Mouse (Mus musculus) gastrocnemius, adult 8-10 months (tissue): ENCODE data around the gene Txnrd1. TPM values are rescaled to one million over a fixed set of nuclear protein-coding genes. Genes with fewer than 3 reads are reported as not detected.

ENCODE experiments used
- DNase-seq, 2 experiments: peaks; one replicate each; pipeline ENCODE4 v3.0.0; 2022; ENCODE audit warnings: low spot score in 2 of 2
- total RNA-seq, 4 experiments: library from RNA; stranded (reverse); gene quantifications; 2 replicates each; pipeline ENCODE4 v1.2.4; 2022

Txnrd1 gene
- total RNA-seq, result 10 to 100 TPM; 56.7 to 79.1 (median 63.5) TPM

DNA sequence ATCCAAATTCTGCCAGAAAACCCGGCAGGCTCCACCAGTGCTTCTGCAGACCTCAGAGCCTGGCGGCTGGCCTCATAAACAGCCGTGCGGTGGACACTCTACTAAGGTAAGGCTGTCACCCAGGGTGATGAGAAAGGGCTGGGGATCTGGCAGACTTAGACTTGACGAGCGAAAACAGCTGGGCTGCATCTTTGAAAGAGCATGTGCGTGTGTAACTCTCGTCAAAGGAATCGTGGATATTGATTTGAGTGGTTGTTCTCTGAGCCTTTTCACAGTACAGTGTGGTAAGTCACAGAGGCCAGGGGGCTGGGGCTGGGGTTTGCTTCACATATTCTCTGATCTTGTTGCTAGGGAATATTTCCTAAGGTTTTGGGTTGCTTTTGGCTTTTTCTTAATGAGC is at the start of gene Txnrd1:
Gene Txnrd1 (plus strand): TSS at position 26 of the 400 bp plus-strand sequence.
- DNase-seq, result no peak

DNA sequence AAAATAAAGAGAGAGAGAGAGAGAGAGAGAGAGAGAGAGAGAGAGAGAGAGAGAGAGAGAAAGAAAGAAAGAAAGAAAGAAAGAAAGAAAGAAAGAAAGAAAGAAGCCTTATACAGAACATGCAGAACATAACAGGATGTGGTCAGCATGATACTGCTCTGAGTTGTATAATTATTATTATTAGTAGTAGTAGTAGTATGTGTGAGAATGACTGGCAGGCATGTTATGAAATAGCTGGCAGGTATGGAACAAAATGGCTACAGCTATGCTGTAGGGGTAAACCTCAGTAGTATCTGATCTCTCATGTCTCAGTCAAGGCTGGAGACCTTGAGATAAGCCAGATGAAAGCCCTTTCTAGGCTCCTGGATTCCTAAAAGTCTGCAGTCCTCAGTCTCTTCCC is 44.6 kb upstream of the Txnrd1 start:
- DNase-seq, result no peak

DNA sequence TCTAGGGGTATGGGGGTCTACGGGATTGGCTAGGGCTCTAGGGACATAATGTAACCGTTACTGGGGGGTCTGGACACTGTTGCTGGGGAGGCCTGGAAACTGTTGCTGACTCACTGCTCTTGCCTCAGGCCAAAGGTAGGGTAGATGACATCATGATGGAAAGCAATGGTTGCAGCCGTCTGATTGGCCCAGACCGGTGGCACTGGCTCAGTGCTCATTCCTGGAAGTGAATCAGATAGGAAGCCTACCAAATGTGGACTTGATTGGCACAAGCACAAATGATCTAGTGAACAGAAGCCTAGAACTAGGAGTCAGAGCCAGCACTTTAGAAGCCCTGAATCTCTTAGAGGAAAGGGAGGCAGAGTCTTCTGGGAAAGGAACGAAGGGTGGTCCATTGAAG is 43.2 kb upstream of the Txnrd1 start:
- no peak for DNase-seq

DNA sequence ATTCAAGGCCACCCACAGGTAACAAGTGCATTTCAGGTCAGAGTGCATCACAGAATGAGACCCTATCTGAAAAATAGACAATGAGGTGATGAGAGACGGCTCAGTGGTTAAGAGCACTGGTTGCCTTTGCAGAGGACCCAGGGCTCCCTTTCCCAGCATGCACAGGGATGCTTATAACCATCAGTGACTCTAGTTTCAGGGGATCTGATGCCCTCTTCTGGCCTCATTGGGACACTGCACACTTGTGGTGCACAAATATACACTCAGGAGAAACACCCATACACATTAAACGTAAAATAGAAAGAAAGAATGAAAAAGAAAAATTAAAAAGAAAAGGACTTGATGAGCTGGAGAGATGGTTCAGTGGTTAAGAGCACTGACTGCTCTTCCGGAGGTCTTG is 42.0 kb upstream of the Txnrd1 start:
- no peak for DNase-seq

DNA sequence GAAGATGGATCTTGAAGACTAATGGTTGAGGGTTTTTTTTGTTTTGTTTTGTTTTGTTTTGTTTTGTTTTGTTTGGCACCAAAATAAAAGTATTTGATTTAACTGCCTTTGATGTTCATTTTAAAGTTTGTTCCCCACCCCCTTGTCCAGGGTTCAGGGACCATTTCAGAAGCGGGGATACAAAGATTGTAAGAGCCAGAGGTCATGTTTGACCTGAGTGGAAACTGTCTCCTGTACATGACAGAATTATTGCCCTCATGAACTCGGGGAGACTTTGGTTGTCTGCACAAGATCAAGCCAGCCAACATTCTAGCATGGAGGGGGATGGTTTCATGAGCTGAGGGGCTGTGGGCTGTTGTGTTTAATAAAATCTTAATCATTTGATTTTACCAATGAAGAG is 41.4 kb upstream of the Txnrd1 start:
- DNase-seq, result no peak

DNA sequence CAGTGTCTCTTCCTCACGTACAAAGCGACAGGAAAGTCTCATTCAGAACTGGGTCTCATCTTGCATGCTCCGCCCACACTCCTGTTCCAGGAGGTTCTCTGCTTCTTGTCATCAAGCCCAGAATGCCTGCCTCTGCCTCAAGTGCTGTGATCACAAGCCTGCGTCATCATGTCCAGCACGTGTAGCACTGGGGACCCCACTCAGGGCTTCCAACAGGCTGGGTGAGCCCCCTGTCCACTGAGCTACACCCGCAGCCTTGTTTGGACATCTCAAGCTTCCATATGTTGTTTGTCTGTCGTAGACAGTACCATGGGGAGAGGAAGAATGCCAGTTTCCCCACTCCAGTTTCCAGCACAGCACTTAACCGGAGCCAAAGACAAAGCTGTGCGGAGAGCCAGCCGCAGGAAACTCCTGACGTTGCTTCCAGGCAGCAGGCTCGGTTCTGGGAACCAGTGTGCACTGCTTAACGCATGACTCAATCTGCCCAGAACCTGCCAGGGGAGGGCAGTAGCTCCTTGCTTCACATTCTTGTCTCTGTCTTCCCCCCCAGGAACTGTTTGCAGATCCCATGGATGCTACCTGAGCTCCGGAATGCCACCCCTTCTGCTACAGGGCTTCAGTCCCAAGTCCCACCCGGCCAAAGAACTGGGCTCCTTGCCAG is 38.5 kb upstream of the Txnrd1 start:
- peak; percentile 55 to 69 for DNase-seq

DNA sequence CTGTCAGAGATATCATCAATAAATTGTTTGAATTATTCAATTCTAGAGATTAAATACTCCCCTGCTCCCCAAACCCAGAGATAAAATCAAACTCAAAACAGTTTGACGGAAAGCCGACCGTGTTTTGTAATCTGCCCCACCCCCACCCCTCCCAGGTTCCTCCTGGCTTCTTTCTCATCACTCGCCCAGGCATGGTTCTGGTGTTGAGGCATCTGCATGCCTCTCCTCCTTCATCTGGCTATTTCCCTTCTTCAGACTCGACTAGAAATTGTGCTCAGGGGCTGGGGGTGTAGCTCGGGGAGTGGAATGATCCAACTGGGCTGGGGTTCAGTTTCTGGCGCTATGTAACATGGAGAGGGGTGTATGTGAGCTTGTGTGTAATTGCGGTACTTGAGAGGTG is 38.0 kb upstream of the Txnrd1 start:
- no peak for DNase-seq

DNA sequence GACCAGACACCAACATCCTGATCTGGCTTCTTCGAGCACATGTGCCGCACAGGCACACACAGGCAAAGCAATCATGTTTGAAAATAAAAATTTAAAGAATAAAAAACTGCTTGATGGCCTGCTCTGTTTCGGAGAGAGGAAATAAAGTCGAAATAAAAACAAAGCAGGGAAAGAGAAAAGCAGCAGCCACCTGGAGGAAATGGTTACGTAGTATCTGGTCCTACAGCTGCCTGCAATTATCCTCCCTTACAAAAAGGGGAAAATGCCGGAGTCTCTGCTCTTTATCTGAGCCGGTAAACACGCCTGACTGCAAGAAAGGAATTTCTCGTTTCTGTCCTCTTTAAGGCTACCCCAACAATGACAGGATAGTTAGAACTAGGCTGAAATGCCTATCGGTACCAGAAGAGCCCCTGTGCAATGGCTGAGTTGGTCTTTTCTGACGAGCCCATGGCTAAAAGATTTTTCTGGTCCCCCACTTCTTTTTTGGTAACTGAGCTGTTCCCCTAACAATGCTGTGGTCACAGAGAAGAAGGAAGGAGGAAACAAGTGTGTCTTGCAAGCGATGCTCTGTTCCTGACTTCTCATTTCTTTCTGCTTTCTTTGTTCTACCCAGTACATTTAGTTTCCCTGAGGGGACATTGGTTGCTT is 37.2 kb upstream of the Txnrd1 start:
- DNase-seq, result no peak

DNA sequence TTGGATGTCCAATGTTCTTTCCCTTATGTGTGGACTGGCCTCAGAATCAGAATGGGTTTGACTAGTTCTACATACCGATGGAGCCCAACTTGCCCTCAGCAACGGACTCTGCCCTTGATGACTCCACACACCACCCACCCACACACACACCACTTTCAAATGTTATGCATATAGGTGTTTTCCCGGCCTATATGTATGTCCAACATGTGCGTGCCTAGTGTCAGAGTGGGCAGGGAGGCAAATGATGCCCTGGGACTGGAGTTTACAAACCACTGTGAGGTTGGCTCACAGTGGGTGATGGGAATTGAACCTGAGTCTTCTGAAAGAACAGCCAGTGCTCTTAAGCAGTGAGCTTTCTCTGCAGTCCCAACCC is 36.6 kb upstream of the Txnrd1 start:
- no peak for DNase-seq

DNA sequence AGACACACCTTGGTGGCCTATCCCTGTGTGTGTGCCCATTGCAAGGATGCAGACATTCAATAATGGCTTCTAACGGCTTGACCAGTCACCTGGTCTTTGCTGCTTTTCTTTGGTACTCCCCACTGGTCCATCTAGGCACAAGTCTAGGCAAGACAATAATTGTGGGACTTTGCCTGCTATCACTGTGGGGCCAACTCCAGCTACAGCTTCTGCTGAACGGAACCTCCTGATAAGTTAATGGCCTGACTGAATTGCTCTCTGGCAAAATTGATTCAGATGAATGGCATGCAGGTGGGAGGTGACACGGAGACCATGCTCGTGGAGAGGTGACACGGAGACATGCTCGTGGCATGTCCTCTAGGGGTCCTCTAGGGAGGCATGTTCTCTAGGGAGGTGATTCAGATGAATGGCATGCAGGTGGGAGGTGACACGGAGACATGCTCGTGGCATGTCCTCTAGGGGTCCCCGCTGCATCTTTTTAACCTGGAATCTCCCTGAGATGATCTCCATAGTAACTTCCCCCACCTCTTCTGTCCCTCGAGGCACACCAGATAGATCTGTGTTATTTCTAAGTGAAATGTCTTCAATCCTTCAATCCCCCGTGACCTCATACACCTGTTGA is 35.3 kb upstream of the Txnrd1 start:
- no peak for DNase-seq

DNA sequence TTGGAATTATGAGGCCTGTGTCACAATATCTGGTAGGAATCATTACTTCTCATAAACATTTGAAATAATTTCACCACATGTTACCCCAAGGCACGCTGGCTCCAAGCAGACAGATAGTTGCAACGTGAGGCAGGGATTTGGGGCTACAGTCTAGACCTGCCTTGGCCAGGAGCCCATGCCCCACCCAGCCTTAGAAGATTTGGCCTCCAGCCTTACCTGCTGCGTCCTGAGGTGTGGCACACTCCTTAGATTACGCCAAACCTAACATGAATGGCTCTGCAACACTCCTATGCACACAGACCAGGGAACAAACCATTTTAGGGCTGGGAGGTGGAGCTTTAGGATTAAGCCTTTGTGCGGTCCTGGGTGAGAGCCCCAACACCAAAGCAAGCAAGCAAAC is 33.7 kb upstream of the Txnrd1 start:
- DNase-seq, result no peak

DNA sequence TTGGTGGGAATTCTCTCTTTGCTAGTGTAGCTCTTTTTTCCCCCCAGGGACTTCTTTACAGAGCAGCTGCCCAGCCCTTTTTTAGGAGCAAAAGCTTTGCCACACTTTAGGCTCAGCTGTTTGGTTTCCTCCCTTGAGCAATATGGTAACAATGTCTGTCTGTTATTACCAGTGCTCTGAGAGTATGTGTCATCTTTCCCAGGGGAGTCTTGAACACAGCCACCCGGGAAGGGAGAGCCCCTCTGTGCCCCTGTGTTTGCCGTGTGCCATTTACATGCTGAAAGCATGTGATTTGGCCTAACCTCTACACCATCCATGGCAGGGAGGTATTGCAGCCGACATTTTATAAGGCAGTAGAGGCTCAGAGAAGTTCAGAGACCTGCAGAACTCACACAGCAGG is 29.4 kb upstream of the Txnrd1 start:
- no peak for DNase-seq

DNA sequence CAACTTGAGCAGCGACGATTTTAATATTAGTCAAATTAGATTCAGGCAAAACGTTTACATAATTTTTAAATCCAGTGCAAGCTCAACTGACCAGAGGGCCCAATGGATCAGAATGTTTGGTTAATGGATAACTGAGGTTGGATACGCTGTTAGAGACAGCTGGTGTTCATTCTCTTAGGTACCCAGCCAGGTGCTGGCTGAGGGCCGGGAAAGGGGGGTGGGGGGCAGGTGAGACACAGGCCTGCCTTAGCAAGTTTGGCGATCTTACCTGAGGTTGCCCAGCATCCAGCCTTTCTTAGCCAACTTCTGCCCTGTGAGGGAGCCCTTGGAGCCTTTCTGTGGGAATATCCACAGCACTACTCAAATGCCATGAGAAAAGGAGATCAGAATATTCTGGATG is 28.6 kb upstream of the Txnrd1 start:
- no peak for DNase-seq

DNA sequence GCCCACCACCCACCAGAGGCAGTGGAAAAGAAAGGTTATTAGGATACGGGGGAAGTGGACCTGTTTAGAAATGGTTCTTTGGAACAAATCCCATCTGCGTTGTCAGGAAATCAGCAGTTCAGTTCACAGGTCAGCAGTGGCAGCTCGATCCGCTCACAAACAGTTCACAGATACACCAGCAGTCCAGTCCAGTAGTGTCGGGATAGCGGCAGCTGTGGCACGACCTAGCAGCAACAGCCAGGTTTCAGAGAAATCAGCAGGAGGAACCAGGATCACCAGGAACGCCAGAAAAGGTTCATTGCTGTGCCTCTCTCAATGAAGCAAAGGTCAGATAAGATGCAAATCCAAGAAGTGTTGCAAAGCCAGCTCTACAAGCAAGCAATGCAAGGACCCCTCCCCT is 27.3 kb upstream of the Txnrd1 start:
- DNase-seq, result no peak

DNA sequence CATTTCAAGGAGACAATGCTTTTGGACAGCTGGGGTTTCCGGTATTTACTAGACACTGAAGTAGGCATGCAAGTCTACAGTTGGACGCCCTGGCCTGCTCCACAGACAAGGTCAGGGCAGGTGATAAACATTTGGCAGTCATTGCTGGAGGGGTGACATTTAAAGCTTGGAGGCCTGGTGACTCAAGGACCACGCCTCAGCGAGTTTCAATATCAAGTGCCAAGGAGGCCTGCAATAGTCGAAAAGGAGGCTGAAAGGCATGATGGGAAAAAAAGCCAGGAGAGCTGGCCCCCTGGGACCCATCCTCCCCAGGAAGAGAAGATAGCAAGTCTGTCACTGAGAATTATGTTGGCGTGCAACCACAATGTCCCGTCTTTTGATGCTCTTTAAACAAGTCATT is 26.5 kb upstream of the Txnrd1 start:
- DNase-seq, result peak in 1 of 2 experiments; percentile 50

DNA sequence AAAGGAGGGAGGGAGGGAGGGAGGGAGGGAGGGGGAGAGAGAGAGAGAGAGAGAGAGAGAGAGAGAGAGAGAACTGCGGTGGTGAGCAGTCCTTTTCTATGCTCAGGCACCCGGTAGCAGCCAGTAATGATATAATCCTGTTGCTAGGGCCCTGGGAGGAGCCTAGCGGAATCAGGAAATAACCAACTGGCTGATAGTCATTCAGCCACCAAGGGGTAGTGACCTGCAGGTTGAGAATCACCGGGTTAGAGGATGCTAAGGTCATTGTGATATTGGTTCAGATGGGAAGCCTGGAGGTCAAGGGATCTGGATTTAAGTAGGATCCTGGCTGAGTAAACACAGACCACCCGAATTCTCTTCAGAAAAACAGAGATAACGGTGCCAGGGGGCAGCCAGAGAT is 25.6 kb upstream of the Txnrd1 start:
- DNase-seq, result no peak

DNA sequence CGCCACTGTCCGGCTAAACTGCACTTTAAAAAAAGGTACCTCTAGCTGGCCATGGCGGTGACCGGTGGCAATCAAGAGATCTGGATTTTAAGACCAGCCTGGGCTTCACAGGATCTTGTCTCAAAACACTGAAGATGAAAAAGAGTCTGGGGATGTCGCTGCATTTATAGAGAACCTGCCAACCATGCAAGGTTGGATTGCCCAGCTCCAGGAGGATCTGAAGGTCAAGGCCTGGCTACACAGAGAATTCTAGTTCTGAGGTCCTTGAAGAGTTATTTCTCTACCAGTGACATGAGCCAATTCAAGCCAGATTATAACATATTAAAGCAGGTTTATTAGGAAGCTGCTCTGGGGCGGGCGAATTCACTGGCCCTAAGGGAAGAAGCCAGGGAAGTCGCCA is 24.9 kb upstream of the Txnrd1 start:
- no peak for DNase-seq

DNA sequence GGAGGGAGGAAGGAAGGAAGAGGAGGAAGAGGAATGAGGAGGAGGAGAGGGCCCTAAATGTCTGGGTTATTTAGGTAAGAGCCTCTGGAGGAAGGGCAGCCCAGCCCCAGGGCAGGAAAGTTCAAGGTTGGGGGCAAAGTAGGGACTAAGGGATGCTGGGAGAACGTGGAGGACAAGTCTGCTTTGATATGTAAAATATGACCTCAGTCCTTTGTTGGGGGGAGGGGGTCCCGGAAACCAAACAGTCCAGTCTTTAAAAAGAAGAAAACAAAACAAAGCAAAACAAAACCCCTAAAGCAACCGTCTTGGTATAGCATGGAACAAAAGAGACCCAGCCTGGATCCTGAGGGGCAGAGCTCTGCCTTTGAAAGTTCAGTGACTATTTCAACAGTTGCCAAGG is 24.4 kb upstream of the Txnrd1 start:
- DNase-seq, result no peak

DNA sequence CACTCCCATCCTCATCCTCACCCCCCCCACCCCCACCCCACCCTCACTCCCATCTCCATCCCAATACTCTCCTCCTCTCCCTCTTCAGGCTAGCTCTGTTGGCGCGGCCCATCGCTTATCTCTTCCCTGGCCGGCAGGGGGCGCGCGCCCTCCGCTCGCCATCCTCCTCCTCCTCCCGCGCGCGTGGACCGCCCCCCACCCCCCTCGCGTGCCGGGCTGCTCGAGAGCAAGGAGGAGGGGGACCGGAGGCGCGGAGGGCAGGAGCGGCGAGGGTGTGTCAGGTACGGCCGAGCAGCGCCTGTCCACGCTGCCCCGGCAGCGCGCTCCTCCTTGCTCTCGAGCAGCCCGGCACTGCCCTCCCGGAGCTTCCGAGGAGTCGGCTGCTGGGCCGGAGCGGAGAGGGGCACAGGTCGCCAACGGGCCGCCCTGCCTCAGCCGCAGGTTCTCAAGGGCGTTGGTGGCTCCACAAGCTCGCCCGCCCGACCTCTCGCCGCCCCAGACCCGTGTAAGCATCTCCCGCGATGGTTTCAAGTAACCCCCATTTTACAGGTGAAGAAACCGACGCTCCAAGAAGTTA is 21.8 kb upstream of the Txnrd1 start:
- peak; percentile 51 to 54 for DNase-seq

DNA sequence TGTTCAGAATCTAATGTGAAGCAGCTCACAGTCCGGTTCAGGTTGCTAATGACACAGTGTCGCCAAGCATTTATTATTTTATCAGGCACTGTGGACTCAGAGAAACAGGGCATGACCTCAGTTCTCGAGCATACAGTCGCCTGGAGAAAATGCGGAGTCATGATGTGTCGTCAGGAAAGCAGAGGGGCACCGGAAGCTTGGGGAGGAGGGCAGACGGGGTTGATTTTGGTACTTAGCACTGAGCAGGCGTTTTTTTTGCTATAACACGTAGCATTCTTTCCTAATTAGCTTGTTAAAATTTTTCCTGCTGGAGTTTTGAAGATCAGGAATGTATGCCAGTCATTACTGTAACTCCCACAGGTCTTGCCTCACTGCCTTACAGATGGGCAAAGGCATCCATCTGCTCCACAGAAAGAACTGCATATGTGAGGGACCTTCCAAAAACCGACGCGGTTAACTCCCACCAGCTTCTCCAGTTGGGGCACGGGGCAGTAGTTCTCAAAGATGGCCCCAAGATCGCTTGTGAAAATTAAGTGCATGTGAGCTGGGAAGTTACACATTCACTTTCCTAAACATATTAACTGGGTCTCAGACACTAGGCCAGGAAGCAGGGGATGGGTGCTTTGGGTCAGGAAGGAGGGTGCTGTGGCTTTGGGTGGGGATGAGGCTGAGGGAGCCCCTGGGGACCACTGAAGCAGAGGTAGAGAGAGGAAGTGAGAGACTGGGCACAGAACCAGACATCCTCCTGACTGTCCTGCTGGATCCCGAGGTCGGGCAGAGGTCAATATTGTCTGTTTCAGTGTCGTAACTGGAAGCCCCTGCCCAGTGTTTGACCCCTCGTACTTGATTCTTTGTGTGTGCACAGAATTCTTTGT is 19.4 kb upstream of the Txnrd1 start:
- DNase-seq, result no peak

DNA sequence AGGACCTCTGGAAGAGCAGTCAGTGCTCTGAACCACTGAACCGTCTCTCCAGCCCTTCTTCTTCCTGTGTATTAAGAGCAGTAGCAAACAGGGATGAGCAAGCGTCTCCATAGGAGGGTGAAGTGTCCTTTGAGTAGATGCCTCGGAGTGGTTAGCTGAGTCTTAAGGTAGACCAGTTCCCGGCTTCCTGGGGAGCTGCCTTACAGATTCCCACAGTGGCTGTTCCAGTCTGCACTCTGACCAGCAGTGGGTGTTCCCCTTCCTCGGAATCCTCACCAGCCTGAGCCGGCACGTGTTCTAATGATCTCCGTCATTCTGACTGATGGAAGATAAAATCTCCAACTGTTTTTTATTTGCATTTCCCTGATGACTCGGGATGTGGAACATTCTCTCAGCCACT is 17.3 kb upstream of the Txnrd1 start:
- DNase-seq, result no peak

DNA sequence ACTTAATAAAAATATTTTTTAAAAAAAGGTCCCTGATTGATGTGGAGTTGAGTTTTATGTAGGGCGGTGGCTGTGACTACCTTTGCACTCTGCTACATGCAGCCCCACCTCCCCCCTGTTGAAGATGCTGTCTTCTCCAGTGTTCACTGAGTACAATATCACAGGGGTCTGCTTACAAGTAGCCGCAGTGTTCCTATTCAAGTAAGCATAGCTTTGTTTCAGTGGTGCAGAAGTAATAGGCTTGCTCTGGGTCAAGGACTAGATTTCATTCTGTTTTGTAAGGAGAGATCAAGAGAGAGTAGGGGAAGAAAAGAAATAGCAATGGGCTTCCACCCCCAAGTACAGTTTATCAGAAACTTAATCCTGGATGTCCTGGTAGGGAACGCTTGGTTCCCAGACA is 16.2 kb upstream of the Txnrd1 start:
- DNase-seq, result no peak
